Mouse (Mus musculus) CH12.LX (cell line): ENCODE results near the gene Uchl5. TPM values are rescaled to one million over a fixed set of nuclear protein-coding genes. Genes with fewer than 3 reads are reported as not detected.

ENCODE experiments used
- DNase-seq: peaks from one replicate; pipeline ENCODE4 v3.0.0-alpha.2; 2013; ENCODE audit errors: extremely low read depth
- H3K27ac ChIP-seq: 2 replicates; pipeline ENCODE4 v1.5.1; 2012; ENCODE audit warnings: low read depth, mild to moderate bottlenecking, control low read depth, moderate library complexity; ENCODE audit not compliant: insufficient read depth
- H3K27me3 ChIP-seq: replicated peaks from 2 replicates; pipeline ENCODE3; 2012; ENCODE audit warnings: inconsistent platforms
- H3K36me3 ChIP-seq, 2 experiments: replicated peaks in 1 of 2; 2 replicates each; pipeline versions ENCODE3 to v1.6.1; 2012; ENCODE audit warnings: inconsistent platforms in 1 of 2, low read length in 1 of 2, mild to moderate bottlenecking in 1 of 2, mixed read lengths in 1 of 2, moderate library complexity in 1 of 2; ENCODE audit not compliant: control insufficient read depth in 1 of 2, insufficient read depth in 1 of 2
- H3K4me1 ChIP-seq, 2 experiments: 2 replicates each; pipeline ENCODE4 v1.6.1; 2012; ENCODE audit warnings: inconsistent platforms in 1 of 2, moderate library complexity in 1 of 2; ENCODE audit not compliant: insufficient read depth in 2 of 2, control insufficient read depth in 1 of 2
- H3K4me2 ChIP-seq: 2 replicates; pipeline ENCODE4 v1.6.1; 2012; ENCODE audit warnings: low read depth, mild to moderate bottlenecking, control low read depth; ENCODE audit not compliant: poor library complexity, insufficient read depth, severe bottlenecking
- H3K4me3 ChIP-seq, 3 experiments: fragments of 150-350 bp in 1 of 3; sonication (generic) in 1 of 3; replicated peaks in 1 of 3; 2 replicates each; pipeline versions ENCODE3 to v1.5.1; 2011 to 2012; ENCODE audit warnings: low read depth in 2 of 3, low read length in 2 of 3, mild to moderate bottlenecking in 2 of 3, moderate library complexity in 2 of 3, control low read depth in 1 of 3, improper control_type of control experiment in 1 of 3, inconsistent platforms in 1 of 3, mixed read lengths in 1 of 3; ENCODE audit not compliant: poor library complexity in 1 of 3
- H3K79me2 ChIP-seq: replicated peaks from 2 replicates; pipeline ENCODE4 v1.6.1; 2012; ENCODE audit warnings: mild to moderate bottlenecking, moderate library complexity; ENCODE audit not compliant: control insufficient read depth, poor library complexity, insufficient read depth, severe bottlenecking; ENCODE audit errors: extremely low read depth
- H3K9ac ChIP-seq: 2 replicates; pipeline ENCODE4 v1.6.1; 2012; ENCODE audit warnings: low read depth, mild to moderate bottlenecking, control low read depth, moderate library complexity; ENCODE audit not compliant: insufficient read depth
- H3K9me3 ChIP-seq: replicated peaks from 2 replicates; pipeline ENCODE3; 2012; ENCODE audit warnings: low read length, inconsistent platforms, mixed read lengths
- CTCF ChIP-seq, 2 experiments: IDR thresholded peaks in 1 of 2; conservative IDR thresholded peaks in 1 of 2; 2 replicates each; pipeline ENCODE4 v1.5.1; 2011 to 2012; ENCODE audit warnings: low read depth in 2 of 2, low read length in 2 of 2, improper control_type of control experiment in 1 of 2, inconsistent platforms in 1 of 2, mild to moderate bottlenecking in 1 of 2, moderate library complexity in 1 of 2
- E2F4 ChIP-seq: IDR thresholded peaks from 2 replicates; pipeline ENCODE4 v1.6.1; 2011; ENCODE audit warnings: low read depth, low read length, improper control_type of control experiment; ENCODE audit not compliant: insufficient replicate concordance
- ELF1 ChIP-seq: IDR thresholded peaks from 2 replicates; pipeline ENCODE4 v1.6.1; 2014; ENCODE audit warnings: low read depth, mild to moderate bottlenecking, inconsistent platforms, low read length, improper control_type of control experiment
- EP300 ChIP-seq: IDR thresholded peaks from 2 replicates; pipeline ENCODE4 v1.6.1; 2011; ENCODE audit warnings: low read length, improper control_type of control experiment
- GABPA ChIP-seq: IDR thresholded peaks from 2 replicates; pipeline ENCODE4 v1.6.1; 2012; ENCODE audit warnings: low read depth, low read length, improper control_type of control experiment, inconsistent platforms; ENCODE audit not compliant: insufficient replicate concordance
- HCFC1 ChIP-seq: IDR thresholded peaks from 2 replicates; pipeline ENCODE4 v1.6.1; 2012; ENCODE audit warnings: low read depth, mild to moderate bottlenecking, inconsistent platforms, low read length, improper control_type of control experiment
- IRF4 ChIP-seq: IDR thresholded peaks from 2 replicates; pipeline ENCODE4 v1.6.1; 2014; ENCODE audit warnings: low read depth, mild to moderate bottlenecking, inconsistent platforms, low read length, improper control_type of control experiment
- JUN ChIP-seq: IDR thresholded peaks from 2 replicates; pipeline ENCODE4 v1.6.1; 2011; ENCODE audit warnings: low read depth, mild to moderate bottlenecking, low read length, improper control_type of control experiment, moderate library complexity; ENCODE audit not compliant: insufficient read depth
- MAFK ChIP-seq: IDR thresholded peaks from 2 replicates; pipeline ENCODE4 v1.6.1; 2011; ENCODE audit warnings: low read length, improper control_type of control experiment; ENCODE audit not compliant: insufficient replicate concordance
- NELFE ChIP-seq: IDR thresholded peaks from 2 replicates; pipeline ENCODE4 v1.6.1; 2011; ENCODE audit warnings: low read depth, low read length, improper control_type of control experiment
- SMC3 ChIP-seq: IDR thresholded peaks from 2 replicates; pipeline ENCODE4 v1.6.1; 2011; ENCODE audit warnings: low read depth, low read length, improper control_type of control experiment
- TCF12 ChIP-seq: IDR thresholded peaks from 2 replicates; pipeline ENCODE4 v1.6.1; 2014; ENCODE audit warnings: low read depth, mild to moderate bottlenecking, inconsistent platforms, low read length, improper control_type of control experiment
- UBTF ChIP-seq: IDR thresholded peaks from 2 replicates; pipeline ENCODE4 v1.6.1; 2012; ENCODE audit warnings: low read depth, mild to moderate bottlenecking, inconsistent platforms, low read length, improper control_type of control experiment, moderate library complexity
- USF1 ChIP-seq: IDR thresholded peaks from 2 replicates; pipeline ENCODE4 v1.6.1; 2014; ENCODE audit warnings: low read depth, mild to moderate bottlenecking, inconsistent platforms, low read length, improper control_type of control experiment
- ZC3H11A ChIP-seq: IDR thresholded peaks from 2 replicates; pipeline ENCODE4 v1.6.1; 2012; ENCODE audit warnings: low read depth, mild to moderate bottlenecking, inconsistent platforms, low read length, improper control_type of control experiment
- ZMIZ1 ChIP-seq: IDR thresholded peaks from 2 replicates; pipeline ENCODE4 v1.6.1; 2012; ENCODE audit warnings: low read depth, mild to moderate bottlenecking, inconsistent platforms, low read length, improper control_type of control experiment
- dilution Hi-C: fragments of 300-500 bp; cut with MboI; formaldehyde crosslinking; loops from 2 replicates; pipeline ENCODE4 v1.14.3; 2020; ENCODE audit warnings: low sequenced_read_pairs; ENCODE audit not compliant: extremely low pct_unique_long_range_greater_than_20kb, extremely low pct_ligation_motif_present
- in situ Hi-C: fragments of 300-500 bp; cut with MboI; formaldehyde crosslinking; loops from 3 replicates; pipeline ENCODE4 v1.14.3; 2019; ENCODE audit warnings: low sequenced_read_pairs, low pct_ligation_motif_present, low pct_unique_long_range_greater_than_20kb, mixed read lengths
- polyA plus RNA-seq: library from polyadenylated mRNA; unstranded; fragments of >175 nt; gene quantifications from 2 replicates; pipeline ENCODE4 v1.2.1, GENCODE M21; 2012; ENCODE audit warnings: low read depth; ENCODE audit not compliant: insufficient read length
- total RNA-seq, 2 experiments: library from RNA; depleted of rRNA; stranded (reverse); fragments of 300-350 nt in 1 of 2; fragments of >200 nt in 1 of 2; gene quantifications; 2 replicates each; pipeline ENCODE4 v1.2.3; 2012 to 2014

The Uchl5 gene
- total and polyA plus RNA-seq, 3 experiments, result 46.4 to 111 (median 54.3) TPM

DNA sequence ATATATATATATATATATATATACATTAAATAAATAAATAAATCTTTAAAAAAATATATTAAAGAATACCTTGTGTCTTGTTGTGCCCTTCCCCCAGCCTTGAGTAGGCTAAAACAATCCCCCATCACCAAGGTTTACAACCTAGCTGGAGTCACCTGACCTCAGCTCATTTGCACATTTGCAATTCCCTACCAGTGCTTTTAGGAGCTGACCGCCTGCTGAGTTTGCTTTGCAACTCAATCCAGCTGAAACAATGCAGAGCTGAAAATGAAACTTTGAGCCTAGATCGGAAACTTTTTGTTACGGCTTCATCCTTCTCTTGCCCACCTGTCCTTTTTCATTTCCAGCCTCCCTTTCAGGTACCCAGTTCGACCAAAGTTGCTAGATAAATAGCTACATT, 45.4 kb upstream of the Uchl5 start:
- Histone ChIP-seq H3K4me1 (no peaks in the 10 kb centered on the region), H3K4me2 (peak overlapping the region; percentile 51; the same call in 1 of the 2 replicates), H3K27ac (no peak overlapping the region), H3K36me3 (no peaks in the 10 kb centered on the region), H3K4me3 (peak overlapping the region in 1 of 3 experiments; percentile 18), H3K27me3 (no peaks in the 10 kb centered on the region)
- in situ Hi-C loops, result no loop called here
- no peak for DNase-seq
- TF ChIP-seq IRF4 (0 out of 2 replicates have a peak, but pooled peaks have one; percentile 15), USF1 (peak; percentile 5; the same call in 1 of the 2 replicates), ZMIZ1 (no peak), NELFE (no peak), EP300 (no peak), ZC3H11A (no peak)
- TF ChIP-seq, all 38 proteins: peak for 2
- dilution Hi-C loops, result no loop called here
- Histone ChIP-seq H3K9ac (peak overlapping the region; percentile 17; the same call in 1 of the 2 replicates), H3K9me3 (no peaks in the 10 kb centered on the region), H3K79me2 (no peaks in the 10 kb centered on the region)

- TF ChIP-seq TCF12 (no peak), JUN (no peak), HCFC1 (no peak), UBTF (no peak), GABPA (no peak), MAFK (no peak), E2F4 (no peak), ELF1 (no peak), SMC3 (no peak), CTCF (conservative IDR thresholded peaks at IDR 0.05 in 1 of 2, IDR thresholded peaks at IDR 0.05 in 1 of 2; ENCODE audit: low read depth in 2 of 2, low read length in 2 of 2) (no peak)
- no peak for DNase-seq
- H3K36me3 ChIP-seq, result no peaks in the 10 kb centered on the region
- no peak overlapping the region for H3K4me2 ChIP-seq
- dilution Hi-C loops, result no loop called here
- no peaks in the 10 kb centered on the region for H3K4me1 ChIP-seq
- no peaks in the 10 kb centered on the region for H3K9me3 ChIP-seq
- H3K79me2 ChIP-seq, result no peaks in the 10 kb centered on the region
- H3K27me3 ChIP-seq, result no peaks in the 10 kb centered on the region
- H3K9ac ChIP-seq, result no peak overlapping the region
- H3K4me3 ChIP-seq, result no peak overlapping the region
- no peak overlapping the region for H3K27ac ChIP-seq
- in situ Hi-C loops, result no loop called here
Measured at GRCm38 (mm10) chr1:143733914-143734410, 43.1 kb upstream of the Uchl5 start.
